Mouse (Mus musculus) C2C12 (cell line): ENCODE results near the gene Wwp2. TPM values are rescaled to one million over a fixed set of nuclear protein-coding genes. Genes with fewer than 3 reads are reported as not detected.
A peak's percentile ranks its signal among the peaks of the same experiment; 100 is the strongest.

Experiments used
- H3K27me3 ChIP-seq: one replicate; pipeline ENCODE4 v1.6.1; 2011; ENCODE audit not compliant: control insufficient read depth, insufficient read depth, insufficient read length
- H3K36me3 ChIP-seq: one replicate; pipeline ENCODE4 v1.6.1; 2011; ENCODE audit not compliant: control insufficient read depth, insufficient read depth
- H3K4me3 ChIP-seq: one replicate; pipeline ENCODE4 v1.5.1; 2011; ENCODE audit warnings: mild to moderate bottlenecking, control low read depth; ENCODE audit not compliant: poor library complexity, insufficient read depth, severe bottlenecking
- H3K79me2 ChIP-seq: one replicate; pipeline ENCODE4 v1.6.1; 2011; ENCODE audit not compliant: control insufficient read depth, insufficient read depth
- H3K79me3 ChIP-seq: one replicate; pipeline ENCODE4 v1.6.1; 2011; ENCODE audit warnings: low read depth, control low read depth
- H3ac ChIP-seq: one replicate; pipeline ENCODE3; 2011; ENCODE audit warnings: low read depth; ENCODE audit not compliant: control insufficient read depth, insufficient read length
- CEBPB ChIP-seq: IDR thresholded peaks from one replicate; pipeline ENCODE4 v1.6.1; 2011; ENCODE audit warnings: low read depth, mild to moderate bottlenecking, control low read depth, moderate library complexity
- CTCF ChIP-seq: IDR thresholded peaks from one replicate; pipeline ENCODE4 v1.5.1; 2011; ENCODE audit not compliant: control insufficient read depth, insufficient read depth, insufficient read length
- FOSL1 ChIP-seq: IDR thresholded peaks from one replicate; pipeline ENCODE4 v1.8.0; 2011; ENCODE audit warnings: mild to moderate bottlenecking, low read length; ENCODE audit not compliant: poor library complexity, insufficient read depth, severe bottlenecking
- MAX ChIP-seq: IDR thresholded peaks from one replicate; pipeline ENCODE4 v1.6.1; 2011; ENCODE audit warnings: mild to moderate bottlenecking, control low read depth
- MYOD1 ChIP-seq: IDR thresholded peaks from one replicate; pipeline ENCODE4 v1.6.1; 2011; ENCODE audit warnings: low read depth; ENCODE audit not compliant: control insufficient read depth, insufficient read length
- MYOG ChIP-seq: IDR thresholded peaks from one replicate; pipeline ENCODE4 v1.6.1; 2011; ENCODE audit not compliant: control insufficient read depth, insufficient read length; ENCODE audit errors: extremely low read depth
- USF1 ChIP-seq: IDR thresholded peaks from one replicate; pipeline ENCODE4 v1.6.1; 2011; ENCODE audit warnings: low read depth, mild to moderate bottlenecking, control low read depth, moderate library complexity
- long read RNA-seq, 2 experiments: library from polyadenylated mRNA; unstranded; transcript quantifications; one replicate each; pipeline ENCODE4 v2.0.0; 2019 to 2020
- polyA plus RNA-seq: library from polyadenylated mRNA; unstranded; fragments of >200 nt; fragmentation: generic; extraction: Trizol; gene quantifications from one replicate; pipeline ENCODE4 v1.2.1, GENCODE M21; 2012; ENCODE audit warnings: missing spikeins

The Wwp2 gene
- 78.8 TPM for polyA plus RNA-seq
- long read RNA-seq, experiment 1, full-length matches to known transcripts: 34 of 89 reads
- long read RNA-seq, experiment 1, partial matches to known transcripts: 22 of 89 reads
- long read RNA-seq, experiment 1, other reads (novel, unspliced or antisense): 33 of 89 reads
- long read RNA-seq, experiment 2, full-length matches to known transcripts: 147 of 260 reads
- long read RNA-seq, experiment 2, partial matches to known transcripts: 26 of 260 reads
- long read RNA-seq, experiment 2, other reads (novel, unspliced or antisense): 87 of 260 reads

DNA sequence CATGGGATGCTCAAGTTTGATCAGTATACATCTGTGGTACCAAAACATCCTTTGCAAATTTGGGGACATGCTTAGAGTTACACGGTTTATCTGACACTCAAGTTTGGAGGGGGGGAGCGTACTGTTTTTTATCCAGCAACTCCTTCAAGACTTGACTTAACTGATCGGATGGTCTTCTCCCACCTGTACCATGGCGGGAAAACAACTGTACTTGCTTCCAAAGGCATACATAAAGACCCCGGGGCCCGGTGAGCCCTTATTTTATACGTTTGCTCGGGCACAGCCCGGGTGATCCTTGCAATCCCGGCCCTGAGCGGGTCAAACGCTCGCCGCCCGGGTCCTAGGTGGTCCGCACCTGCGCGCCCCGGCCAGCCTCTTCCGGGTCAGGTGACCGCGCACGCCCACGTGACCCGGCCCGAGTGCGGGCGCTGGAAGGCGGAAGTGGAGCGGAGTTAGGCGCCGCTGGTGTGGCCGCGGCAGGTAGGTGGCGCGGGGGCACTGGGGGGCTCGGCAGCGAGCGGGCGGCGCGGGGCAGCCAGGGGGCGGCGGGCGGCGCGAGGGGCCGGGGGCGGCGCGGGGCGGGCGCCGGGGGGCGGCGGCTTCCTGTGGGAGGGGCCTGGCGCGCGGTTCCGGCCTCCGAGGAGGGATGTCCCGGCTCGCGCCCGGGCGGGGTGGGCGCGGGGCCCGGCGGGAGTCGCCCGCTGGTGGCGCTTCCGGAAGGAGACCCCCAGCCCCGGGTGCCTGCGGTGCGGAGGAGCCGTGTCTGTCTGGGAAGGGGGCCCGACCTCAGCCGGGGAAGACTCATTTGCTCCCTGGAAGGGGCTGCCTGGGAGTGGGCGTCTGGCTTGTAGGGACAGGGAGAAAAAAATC is at the start of gene Wwp2:
TSS of gene Wwp2 (plus strand) at position 404 of the 870 bp plus-strand sequence.
- H3ac ChIP-seq: peak within 1 kb of the TSS; percentile 92
- no peaks in the 10 kb centered on the region for H3K27me3 ChIP-seq
- H3K79me2 ChIP-seq: peaks cover 34% of the 10 kb centered on the region
- no peaks in the 10 kb centered on the region for H3K36me3 ChIP-seq
- no peaks in the 10 kb centered on the region for H3K79me3 ChIP-seq
- TF ChIP-seq USF1 (peak; percentile 92), CTCF (no peak)
- peak within 1 kb of the TSS; percentile 67 for H3K4me3 ChIP-seq

DNA sequence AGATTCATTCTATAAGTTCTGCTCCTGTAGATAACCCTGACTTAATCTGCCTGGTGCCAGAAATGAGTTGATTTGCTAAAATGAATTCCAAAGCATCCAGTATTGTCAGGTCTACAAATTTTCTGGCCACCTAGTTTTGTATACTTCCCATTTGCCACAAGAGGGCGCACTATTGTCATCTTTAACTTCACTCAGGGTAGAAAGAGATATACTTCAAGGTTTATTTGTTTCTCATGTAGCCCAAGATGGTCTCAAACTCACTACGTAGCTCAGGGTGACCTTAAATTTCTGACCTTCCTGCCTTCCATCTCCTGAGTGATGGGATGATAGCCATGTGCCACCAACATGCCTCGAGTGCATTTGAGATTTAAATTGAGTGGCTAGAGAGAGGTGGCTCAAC is 49.5 kb upstream of the Wwp2 start:
- TF ChIP-seq MAX: no peak
- no peak for TF ChIP-seq MYOD1
- no peak for TF ChIP-seq USF1
- TF ChIP-seq FOSL1: no peak
- TF ChIP-seq CEBPB: no peak
- TF ChIP-seq MYOG: no peak
- TF ChIP-seq CTCF: no peak
- Histone ChIP-seq H3K36me3 (peaks cover 40% of the 10 kb centered on the region), H3K4me3 (no peak overlapping the region), H3K27me3 (no peaks in the 10 kb centered on the region), H3ac (no peak overlapping the region), H3K79me2 (no peaks in the 10 kb centered on the region), H3K79me3 (no peaks in the 10 kb centered on the region)

DNA sequence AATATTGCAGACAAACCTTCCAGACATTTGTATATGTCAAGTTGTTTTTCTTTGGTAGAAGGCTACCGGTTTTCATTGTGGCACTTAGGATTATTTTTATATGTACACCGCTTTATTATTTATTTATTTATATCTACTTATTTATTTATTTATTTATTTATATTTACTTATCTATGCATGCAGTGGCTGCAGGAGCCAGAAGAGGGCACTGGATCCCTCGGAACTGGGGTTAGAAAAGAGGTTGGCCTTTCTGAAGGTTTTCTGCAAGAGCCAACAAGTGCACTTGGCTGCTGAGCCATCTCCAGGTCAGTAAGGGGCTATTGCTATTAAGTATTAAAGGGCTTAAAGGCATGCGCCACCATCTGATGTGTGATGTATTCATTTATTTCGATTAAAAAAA is 48.3 kb upstream of the Wwp2 start:
- no peak for TF ChIP-seq CEBPB
- no peak for TF ChIP-seq CTCF
- TF ChIP-seq MYOD1: no peak
- TF ChIP-seq MYOG: no peak
- TF ChIP-seq USF1: no peak
- TF ChIP-seq MAX: no peak
- TF ChIP-seq FOSL1: no peak
- H3ac ChIP-seq: no peak overlapping the region
- H3K79me2 ChIP-seq: no peaks in the 10 kb centered on the region
- peaks cover 49% of the 10 kb centered on the region for H3K36me3 ChIP-seq
- no peak overlapping the region for H3K4me3 ChIP-seq
- no peaks in the 10 kb centered on the region for H3K27me3 ChIP-seq
- H3K79me3 ChIP-seq: no peaks in the 10 kb centered on the region

DNA sequence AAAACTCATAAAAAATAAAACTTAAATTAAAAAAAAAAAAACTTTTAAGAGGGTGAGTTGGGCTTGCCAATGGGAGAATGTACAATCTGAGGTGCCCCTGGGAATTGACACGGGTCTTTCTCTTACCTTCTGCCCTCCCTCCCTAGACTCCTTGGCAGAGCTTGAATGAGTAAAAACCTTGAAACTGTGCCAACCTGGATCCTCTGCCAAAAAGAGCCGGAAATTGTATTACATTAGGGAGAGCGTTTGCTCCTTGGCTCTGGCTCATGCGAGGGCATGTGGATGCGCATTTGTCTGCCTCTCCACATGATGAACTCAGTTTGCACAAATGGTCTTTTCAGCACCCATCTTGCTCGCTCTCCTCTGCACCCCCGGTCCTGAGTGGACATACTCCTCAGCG is 46.6 kb upstream of the Wwp2 start:
- TF ChIP-seq CTCF (no peak), MYOD1 (no peak), USF1 (no peak), FOSL1 (no peak), CEBPB (no peak), MYOG (no peak), MAX (no peak)
- H3K4me3 ChIP-seq: no peak overlapping the region
- peaks cover 7% of the 10 kb centered on the region for H3K79me2 ChIP-seq
- H3K79me3 ChIP-seq: peaks cover 3% of the 10 kb centered on the region
- H3K27me3 ChIP-seq: no peaks in the 10 kb centered on the region
- peaks cover 50% of the 10 kb centered on the region for H3K36me3 ChIP-seq
- H3ac ChIP-seq: no peak overlapping the region

DNA sequence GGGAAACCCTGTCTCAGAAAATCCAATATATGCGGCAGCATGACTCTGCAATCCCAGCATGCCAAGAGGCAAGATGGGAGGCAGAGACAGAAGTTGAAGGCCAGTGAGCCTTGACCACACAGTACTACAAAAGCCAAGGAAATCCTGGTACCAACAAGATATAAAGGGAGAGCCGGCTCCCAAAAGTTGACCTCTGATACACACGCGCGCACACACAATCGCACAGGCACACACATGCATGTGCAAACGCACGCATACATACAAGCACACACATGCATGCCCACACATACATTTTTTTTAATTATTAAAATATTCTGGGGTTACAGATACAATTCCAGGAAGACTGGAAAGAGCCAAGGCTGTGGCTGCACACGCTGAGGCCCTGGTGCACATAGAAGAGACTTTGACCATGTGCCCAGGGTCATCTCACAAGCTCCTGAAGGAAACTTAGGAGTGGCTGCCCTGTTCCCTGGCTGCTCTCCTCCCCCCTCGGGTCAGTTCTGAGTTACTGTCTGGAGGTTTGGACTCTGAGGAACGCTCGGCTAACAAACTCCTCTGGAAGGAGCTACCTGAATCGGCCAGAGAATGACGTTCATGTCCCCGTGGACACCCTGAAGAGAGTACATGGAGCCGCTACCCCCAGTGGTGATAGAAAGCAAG is 45.6 kb upstream of the Wwp2 start:
- no peak overlapping the region for H3K4me3 ChIP-seq
- peaks cover 12% of the 10 kb centered on the region for H3K79me2 ChIP-seq
- H3K79me3 ChIP-seq: peaks cover 3% of the 10 kb centered on the region
- no peaks in the 10 kb centered on the region for H3K27me3 ChIP-seq
- no peak overlapping the region for H3ac ChIP-seq
- peaks cover 50% of the 10 kb centered on the region for H3K36me3 ChIP-seq
- TF ChIP-seq FOSL1: no peak
- no peak for TF ChIP-seq USF1
- no peak for TF ChIP-seq MYOD1
